Mouse (Mus musculus) c-Kit-positive CD71-positive TER-119-negative erythroid progenitor cells, embryonic 14.5 days (primary cell): ENCODE measurements around the gene Pdhx.

Experiments used
- DNase-seq: peaks from one replicate; pipeline ENCODE4 v3.0.0-alpha.2; 2013; ENCODE audit warnings: low read depth

The Pdhx gene

GRCm38 (mm10) chr2:102989446-102989845, 83.9 kb downstream of the Pdhx start:
- DNase-seq, result no peak

- no peak for DNase-seq
Observed at GRCm38 (mm10) chr2:102987708-102988010, 85.7 kb downstream of the Pdhx start.

GRCm38 (mm10) chr2:102986964-102987707, 86.2 kb downstream of the Pdhx start:
- DNase-seq, result no peak

GRCm38 (mm10) chr2:102986424-102986823, 86.9 kb downstream of the Pdhx start:
- DNase-seq, result no peak

- DNase-seq, result no peak
Observed at GRCm38 (mm10) chr2:102982822-102983221, 90.5 kb downstream of the Pdhx start.

GRCm38 (mm10) chr2:102981446-102982314, 91.6 kb downstream of the Pdhx start:
- no peak for DNase-seq

- no peak for DNase-seq
Observed at GRCm38 (mm10) chr2:102980870-102981269, 92.4 kb downstream of the Pdhx start.

GRCm38 (mm10) chr2:102979519-102979918, 93.8 kb downstream of the Pdhx start:
- DNase-seq, result no peak

- no peak for DNase-seq
Observed at GRCm38 (mm10) chr2:102979112-102979511, 94.2 kb downstream of the Pdhx start.

GRCm38 (mm10) chr2:102975358-102975945, 97.9 kb downstream of the Pdhx start:
- no peak for DNase-seq

GRCm38 (mm10) chr2:102973115-102973514, 100.2 kb downstream of the Pdhx start:
- DNase-seq, result no peak

GRCm38 (mm10) chr2:102972575-102972974, 100.7 kb downstream of the Pdhx start:
- DNase-seq, result no peak

- no peak for DNase-seq
Observed at GRCm38 (mm10) chr2:102971951-102972350, 101.4 kb downstream of the Pdhx start.
